8 mouse cellular contexts compared by ENCODE assay signal in genomic region chr13:34154217-34154930, GRCm38 (mm10). TPM values are rescaled to one million over a fixed set of nuclear protein-coding genes. Genes with fewer than 3 reads are reported as not detected.
DNase-seq lines count a peak whose midpoint lies in the region; ATAC-seq and TF ChIP-seq lines count a peak whose summit lies in the region.

No protein-coding gene starts in this region.

- peak; percentile 79 for ATAC-seq in activated CD4-positive, CD25-positive, alpha-beta regulatory T cell, adult 4 months
- peak; percentile 59 for ATAC-seq in intestine, embryonic 16.5 days
- no peak for ATAC-seq in limb, embryonic 11.5 days (ENCODE audit: insufficient number of reproducible peaks, low FRiP score, low TSS enrichment, low read depth)
- ATAC-seq in midbrain, embryonic 12.5 days (ENCODE audit: low FRiP score, low read depth) = 0 out of 2 replicates have a peak, but pooled peaks have one; percentile 35
- peak; percentile 48 for ATAC-seq in stomach, embryonic 15.5 days (ENCODE audit: insufficient read depth, low FRiP score, low read depth)

- peak overlapping the region; percentile 12; the same call in 1 of the 2 replicates for H3K4me3 ChIP-seq in cortical plate, adult 2 months (ENCODE audit: insufficient read depth, low read length)
- peak overlapping the region; percentile 10; the same call in 1 of the 2 replicates for H3K4me3 ChIP-seq in intestine, embryonic 16.5 days (ENCODE audit: low read length)
- no peak overlapping the region for H3K4me3 ChIP-seq in limb, embryonic 11.5 days (ENCODE audit: low read depth, low read length)
- no peak overlapping the region for H3K4me3 ChIP-seq in midbrain, embryonic 12.5 days
- peak overlapping the region; percentile 23; the same call in 1 of the 2 replicates for H3K4me3 ChIP-seq in stomach, embryonic 15.5 days (replicated peaks)

- H3K4me2 ChIP-seq in intestine, embryonic 16.5 days (ENCODE audit: low read depth, low read length) = peak overlapping the region; percentile 11
- H3K4me2 ChIP-seq in limb, embryonic 11.5 days (ENCODE audit: low read depth, severe bottlenecking) = no peak overlapping the region
- H3K4me2 ChIP-seq in midbrain, embryonic 12.5 days (replicated peaks) = peak overlapping the region; percentile 36
- peak overlapping the region; percentile 42 for H3K4me2 ChIP-seq in stomach, embryonic 15.5 days

- WGBS in intestine, embryonic 16.5 days = 44% methylated on average over 13 of the region's 13 CpGs
- 58% methylated on average over 13 of the region's 13 CpGs for WGBS in limb, embryonic 11.5 days
- WGBS in midbrain, embryonic 12.5 days = 49% methylated on average over 13 of the region's 13 CpGs
- 41% methylated on average over 13 of the region's 13 CpGs for WGBS in stomach, embryonic 15.5 days

- H3K9me3 ChIP-seq in intestine, embryonic 16.5 days (ENCODE audit: control insufficient read depth, low read length) = no peaks in the 10 kb centered on the region
- H3K9me3 ChIP-seq in limb, embryonic 11.5 days (ENCODE audit: control insufficient read depth, low read length) = no peaks in the 10 kb centered on the region
- 0 out of 2 replicates have a peak, but pooled peaks cover 2% of the 10 kb centered on the region for H3K9me3 ChIP-seq in midbrain, embryonic 12.5 days
- no peaks in the 10 kb centered on the region for H3K9me3 ChIP-seq in stomach, embryonic 15.5 days

- H3K27ac ChIP-seq in cortical plate, adult 2 months (ENCODE audit: insufficient read depth, low read length) = no peak overlapping the region
- 0 out of 2 replicates have a peak overlapping the region, but pooled peaks have one; percentile 0 for H3K27ac ChIP-seq in intestine, embryonic 16.5 days (ENCODE audit: low read length)
- no peak overlapping the region for H3K27ac ChIP-seq in limb, embryonic 11.5 days (replicated peaks; ENCODE audit: low read depth, low read length)
- peak overlapping the region; percentile 74 for H3K27ac ChIP-seq in midbrain, embryonic 12.5 days (replicated peaks)
- H3K27ac ChIP-seq in stomach, embryonic 15.5 days = no peak overlapping the region

- no peaks in the 10 kb centered on the region for H3K36me3 ChIP-seq in intestine, embryonic 16.5 days (ENCODE audit: control insufficient read depth, insufficient read depth, low read length)
- H3K36me3 ChIP-seq in limb, embryonic 11.5 days (ENCODE audit: control insufficient read depth, insufficient read depth, low read length) = no peaks in the 10 kb centered on the region
- H3K36me3 ChIP-seq in midbrain, embryonic 12.5 days = no peaks in the 10 kb centered on the region
- no peaks in the 10 kb centered on the region for H3K36me3 ChIP-seq in stomach, embryonic 15.5 days

- intact Hi-C loops in gastrocnemius, postnatal 14 days (cut with DNase I; ENCODE audit: low total_unique reads) = loop anchor here (2.0 kb wide), 1 partner anchor 110 kb away; no protein-coding TSS in a partner anchor

- TF ChIP-seq POLR2A in cortical plate, adult 2 months (IDR thresholded peaks at IDR 0.05; ENCODE audit: extremely low read depth, insufficient read depth, low read length) = no peak

- peaks cover 7% of the 10 kb centered on the region for H3K4me1 ChIP-seq in cortical plate, adult 2 months (ENCODE audit: control insufficient read depth, insufficient read depth, low read length)
- H3K4me1 ChIP-seq in intestine, embryonic 16.5 days (ENCODE audit: control insufficient read depth, insufficient read depth, low read length) = peaks cover 11% of the 10 kb centered on the region
- H3K4me1 ChIP-seq in limb, embryonic 11.5 days (ENCODE audit: control insufficient read depth, insufficient read depth, low read length) = peaks cover 3% of the 10 kb centered on the region
- H3K4me1 ChIP-seq in midbrain, embryonic 12.5 days = peaks cover 35% of the 10 kb centered on the region
- peaks cover 15% of the 10 kb centered on the region for H3K4me1 ChIP-seq in stomach, embryonic 15.5 days

- peak overlapping the region; percentile 27; the same call in 1 of the 2 replicates for H3K9ac ChIP-seq in intestine, embryonic 16.5 days (ENCODE audit: low read depth, low read length)
- no peak overlapping the region for H3K9ac ChIP-seq in limb, embryonic 11.5 days (ENCODE audit: low read length)
- no peak overlapping the region; the same call in 1 of the 2 replicates for H3K9ac ChIP-seq in midbrain, embryonic 12.5 days (replicated peaks)
- H3K9ac ChIP-seq in stomach, embryonic 15.5 days = no peak overlapping the region

- peak; percentile 71 for DNase-seq in 3134 (ENCODE audit: extremely low read depth, insufficient read length, low spot score)
- DNase-seq in gastrocnemius, postnatal 14 days = peak; percentile 64
- peak; percentile 67 for DNase-seq in limb, embryonic 11.5 days (ENCODE audit: low spot score)

- no peaks in the 10 kb centered on the region for H3K27me3 ChIP-seq in intestine, embryonic 16.5 days (replicated peaks; ENCODE audit: control insufficient read depth, insufficient read depth, low read length)
- no peaks in the 10 kb centered on the region for H3K27me3 ChIP-seq in limb, embryonic 11.5 days (ENCODE audit: control insufficient read depth, insufficient read depth, low read length)
- no peaks in the 10 kb centered on the region for H3K27me3 ChIP-seq in midbrain, embryonic 12.5 days
- H3K27me3 ChIP-seq in stomach, embryonic 15.5 days (replicated peaks) = no peaks in the 10 kb centered on the region

- TF ChIP-seq CTCF in cortical plate, adult 2 months (IDR thresholded peaks at IDR 0.05; ENCODE audit: extremely low read depth, insufficient read depth, low read length) = peak; percentile 68

RNA-seq across cellular contexts. Expression of gene Psmg4, which starts 8.4 kb away (rescaled TPM):
- polyA plus RNA-seq in activated CD4-positive, CD25-positive, alpha-beta regulatory T cell, adult 4 months (2017; shearing (Covaris generic)) = 10 to 100 TPM; 51.0 to 57.8 TPM
- polyA plus RNA-seq in cortical plate, adult 2 months (2012; rRNA removed) = 37.3 and 42.2 TPM in 2 replicates
- 10 to 100 TPM; 26.0 to 26.9 TPM for total RNA-seq in gastrocnemius, postnatal 14 days (2021)
- 66.7 and 67.2 TPM in 2 replicates for polyA plus RNA-seq in intestine, embryonic 16.5 days (2015; fragmentation: Nextera tagmentation; extraction: Ambion mirVana)
- polyA plus RNA-seq in limb, embryonic 11.5 days (2014; fragmentation: Nextera tagmentation; extraction: Ambion mirVana) = 88.2 and 95.1 TPM in 2 replicates
- 109 and 118 TPM in 2 replicates for polyA plus RNA-seq in midbrain, embryonic 12.5 days (2016; fragmentation: Nextera tagmentation; extraction: Ambion mirVana)
- polyA plus RNA-seq in stomach, embryonic 15.5 days (2015; fragmentation: Nextera tagmentation; extraction: Ambion mirVana) = 72.6 and 82.4 TPM in 2 replicates

RNA-seq across cellular contexts. Expression of gene Tubb2b, which starts 24.1 kb away (rescaled TPM):
- polyA plus RNA-seq in activated CD4-positive, CD25-positive, alpha-beta regulatory T cell, adult 4 months (2017; shearing (Covaris generic)) = 1 to 10 TPM in 1 of 2 experiments, under 1 TPM in 1; 0.69 to 1.0 TPM
- polyA plus RNA-seq in cortical plate, adult 2 months (2012; rRNA removed) = 264 and 334 TPM in 2 replicates
- 1 to 10 TPM; 5.8 to 7.5 TPM for total RNA-seq in gastrocnemius, postnatal 14 days (2021)
- polyA plus RNA-seq in intestine, embryonic 16.5 days (2015; fragmentation: Nextera tagmentation; extraction: Ambion mirVana) = 30.4 and 36.0 TPM in 2 replicates
- polyA plus RNA-seq in limb, embryonic 11.5 days (2014; fragmentation: Nextera tagmentation; extraction: Ambion mirVana) = 22.1 and 24.4 TPM in 2 replicates
- polyA plus RNA-seq in midbrain, embryonic 12.5 days (2016; fragmentation: Nextera tagmentation; extraction: Ambion mirVana) = 380 and 432 TPM in 2 replicates
- polyA plus RNA-seq in stomach, embryonic 15.5 days (2015; fragmentation: Nextera tagmentation; extraction: Ambion mirVana) = 30.4 and 31.3 TPM in 2 replicates

Comparison
In these comparisons a context has a peak if more than half of its experiments do, and no peak if none do; other contexts are left out.
1. H3K27ac ChIP-seq: peak in intestine, embryonic 16.5 days (single experiment) and midbrain, embryonic 12.5 days (single experiment); none in cortical plate, adult 2 months (single experiment), limb, embryonic 11.5 days (single experiment) and stomach, embryonic 15.5 days (single experiment).
2. H3K4me3 ChIP-seq: peak in cortical plate, adult 2 months (single experiment), intestine, embryonic 16.5 days (single experiment) and stomach, embryonic 15.5 days (single experiment); none in limb, embryonic 11.5 days (single experiment) and midbrain, embryonic 12.5 days (single experiment).
3. RNA of gene Tubb2b, which starts 24.1 kb away (polyA plus RNA-seq): 380 to 432 TPM in midbrain, embryonic 12.5 days, 264 to 334 TPM in cortical plate, adult 2 months, 30.4 to 36.0 TPM in intestine, embryonic 16.5 days, 30.4 to 31.3 TPM in stomach, embryonic 15.5 days and 22.1 to 24.4 TPM in limb, embryonic 11.5 days; 0.69 to 1.0 TPM in activated CD4-positive, CD25-positive, alpha-beta regulatory T cell, adult 4 months; every median in the first group is over 10 times any median in the second.
4. Peak in every context shown above with its lines, with median percentiles within 50 percentile points of each other: DNase-seq.